Mouse (Mus musculus) forebrain, embryonic 15.5 days (tissue): ENCODE measurements at regions not wholly inside any gene's neighbourhood (a gene's known extent, or its start where the extent isn't known, plus 50 kb on each side); places are given as distances from the start of the nearest gene placed in this dataset.
A peak's percentile ranks its signal among the peaks of the same experiment; 100 is the strongest.

Experiments
- ATAC-seq: fragments of 200-750 bp; cut with Nextera tagmentation; replicated peaks from 2 replicates; pipeline ENCODE4 v1.8.0; 2017; ENCODE audit warnings: mild to moderate bottlenecking, moderate TSS enrichment, moderate library complexity
- H3K27ac ChIP-seq: fragments of 300-500 bp; sonication (generic); replicated peaks from 2 replicates; pipeline ENCODE4 v1.5.1; 2015; ENCODE audit warnings: mild to moderate bottlenecking, inconsistent platforms
- H3K27me3 ChIP-seq: fragments of 300-500 bp; sonication (generic); 2 replicates; pipeline ENCODE4 v1.6.1; 2015; ENCODE audit warnings: inconsistent platforms
- H3K36me3 ChIP-seq: fragments of 300-500 bp; sonication (generic); 2 replicates; pipeline ENCODE4 v1.6.1; 2015; ENCODE audit warnings: mild to moderate bottlenecking, inconsistent platforms
- H3K4me1 ChIP-seq: fragments of 300-500 bp; sonication (generic); 2 replicates; pipeline ENCODE4 v1.6.1; 2015; ENCODE audit warnings: inconsistent platforms
- H3K4me2 ChIP-seq: fragments of 300-500 bp; sonication (generic); replicated peaks from 2 replicates; pipeline ENCODE4 v1.6.1; 2015; ENCODE audit warnings: mild to moderate bottlenecking, inconsistent platforms
- H3K4me3 ChIP-seq: fragments of 300-500 bp; sonication (generic); 2 replicates; pipeline ENCODE4 v1.5.1; 2015; ENCODE audit warnings: mild to moderate bottlenecking, inconsistent platforms
- H3K9ac ChIP-seq: fragments of 300-500 bp; sonication (generic); replicated peaks from 2 replicates; pipeline ENCODE4 v1.6.1; 2015; ENCODE audit warnings: mild to moderate bottlenecking, inconsistent platforms
- H3K9me3 ChIP-seq: fragments of 300-500 bp; sonication (generic); 2 replicates; pipeline ENCODE4 v1.6.1; 2016; ENCODE audit warnings: inconsistent platforms
- WGBS: fragments of 180-500 bp; shearing (Covaris S2); methylation state at CpG from one replicate; pipeline ENCODE4 v1.1.7; 2015; ENCODE audit warnings: mixed read lengths; 5-methylcytosine and 5-hydroxymethylcytosine counted together

DNA sequence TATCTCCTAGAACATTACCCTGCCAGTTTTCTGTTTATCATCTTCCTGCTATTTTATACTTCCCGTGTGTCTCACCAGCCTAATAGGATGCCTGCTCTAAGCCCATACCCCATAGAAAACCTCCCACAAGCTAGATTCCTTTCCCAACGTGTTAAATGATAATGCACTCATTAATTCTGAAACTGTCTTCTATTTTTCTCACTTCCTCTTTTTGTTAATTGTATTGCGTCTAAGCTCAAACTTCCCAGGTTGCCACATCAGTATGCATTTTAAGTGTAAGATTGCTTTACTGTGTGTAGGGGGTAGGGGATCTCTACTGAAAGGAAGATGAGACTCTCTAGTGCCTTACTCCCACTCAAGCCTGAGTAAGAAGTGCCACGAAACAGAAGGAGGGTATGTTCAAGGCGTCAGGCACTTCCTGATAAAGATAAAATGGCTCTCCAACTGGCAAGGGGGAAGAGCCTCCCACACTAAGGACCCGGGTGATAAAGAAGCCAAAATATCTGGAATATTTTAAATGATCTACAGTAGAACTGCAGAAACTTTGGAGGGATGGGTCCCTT, 518.0 kb downstream of the Efnb2 start:
- Histone ChIP-seq H3K36me3 (no peaks in the 10 kb centered on the region), H3K27me3 (no peaks in the 10 kb centered on the region), H3K4me3 (no peak overlapping the region), H3K9ac (no peak overlapping the region), H3K4me1 (peaks cover 12% of the 10 kb centered on the region), H3K9me3 (0 out of 2 replicates have a peak, but pooled peaks cover 4% of the 10 kb centered on the region), H3K4me2 (no peak overlapping the region), H3K27ac (no peak overlapping the region)
- 57% methylated on average over 6 of the region's 6 CpGs for WGBS
- no peak for ATAC-seq

DNA sequence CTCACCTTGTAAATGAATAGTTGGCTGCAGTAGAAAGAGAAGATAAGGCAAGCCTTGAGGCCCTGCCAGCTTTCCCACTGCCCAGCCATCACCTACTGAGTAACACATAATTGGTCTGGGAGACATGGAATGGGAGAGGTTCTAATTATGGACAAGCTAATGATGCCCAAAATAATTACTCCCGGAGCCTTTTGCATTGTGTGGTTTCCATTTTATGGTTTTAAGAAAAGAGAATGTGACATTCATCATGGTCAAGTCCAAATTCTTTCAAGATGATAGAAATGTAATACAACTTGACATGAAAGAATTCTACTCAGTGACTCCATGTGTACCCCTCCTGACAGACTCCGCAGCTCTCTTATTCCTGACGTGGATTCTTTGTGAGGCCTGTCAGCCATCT, 518.6 kb downstream of the Efnb2 start:
- Histone ChIP-seq H3K9ac (no peak overlapping the region), H3K4me3 (no peak overlapping the region), H3K4me2 (no peak overlapping the region), H3K36me3 (no peaks in the 10 kb centered on the region), H3K4me1 (peaks cover 12% of the 10 kb centered on the region), H3K27ac (no peak overlapping the region), H3K27me3 (no peaks in the 10 kb centered on the region), H3K9me3 (0 out of 2 replicates have a peak, but pooled peaks cover 2% of the 10 kb centered on the region)
- no peak for ATAC-seq
- 40% methylated on average over 3 of the region's 3 CpGs for WGBS

DNA sequence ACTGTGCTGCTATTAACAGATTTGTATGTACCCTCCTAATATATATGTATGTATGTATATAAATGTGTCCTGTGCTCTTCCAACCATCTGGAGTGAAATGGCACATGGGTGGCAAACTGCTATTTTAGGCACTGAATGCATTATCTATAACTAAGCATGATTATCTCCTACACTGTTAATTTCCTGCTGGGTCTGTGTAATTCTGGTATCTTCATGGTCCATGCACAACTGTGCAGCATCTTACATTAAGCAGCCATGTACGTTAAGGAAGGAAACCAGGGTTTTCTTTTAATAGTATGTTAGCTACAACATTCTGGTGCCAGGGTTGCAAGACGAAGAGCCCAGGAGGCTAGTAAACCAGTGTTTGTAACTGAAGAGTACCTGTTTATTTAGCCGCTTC, 521.3 kb downstream of the Efnb2 start:
- no peaks in the 10 kb centered on the region for H3K36me3 ChIP-seq
- no peak overlapping the region for H3K27ac ChIP-seq
- 0 out of 2 replicates have a peak, but pooled peaks have one; percentile 46 for ATAC-seq
- no peaks in the 10 kb centered on the region for H3K27me3 ChIP-seq
- H3K4me1 ChIP-seq = peaks cover 12% of the 10 kb centered on the region
- no peak overlapping the region for H3K4me3 ChIP-seq
- H3K4me2 ChIP-seq = no peak overlapping the region
- H3K9me3 ChIP-seq = no peaks in the 10 kb centered on the region
- 66% methylated on average over 3 of the region's 3 CpGs for WGBS
- H3K9ac ChIP-seq = no peak overlapping the region

DNA sequence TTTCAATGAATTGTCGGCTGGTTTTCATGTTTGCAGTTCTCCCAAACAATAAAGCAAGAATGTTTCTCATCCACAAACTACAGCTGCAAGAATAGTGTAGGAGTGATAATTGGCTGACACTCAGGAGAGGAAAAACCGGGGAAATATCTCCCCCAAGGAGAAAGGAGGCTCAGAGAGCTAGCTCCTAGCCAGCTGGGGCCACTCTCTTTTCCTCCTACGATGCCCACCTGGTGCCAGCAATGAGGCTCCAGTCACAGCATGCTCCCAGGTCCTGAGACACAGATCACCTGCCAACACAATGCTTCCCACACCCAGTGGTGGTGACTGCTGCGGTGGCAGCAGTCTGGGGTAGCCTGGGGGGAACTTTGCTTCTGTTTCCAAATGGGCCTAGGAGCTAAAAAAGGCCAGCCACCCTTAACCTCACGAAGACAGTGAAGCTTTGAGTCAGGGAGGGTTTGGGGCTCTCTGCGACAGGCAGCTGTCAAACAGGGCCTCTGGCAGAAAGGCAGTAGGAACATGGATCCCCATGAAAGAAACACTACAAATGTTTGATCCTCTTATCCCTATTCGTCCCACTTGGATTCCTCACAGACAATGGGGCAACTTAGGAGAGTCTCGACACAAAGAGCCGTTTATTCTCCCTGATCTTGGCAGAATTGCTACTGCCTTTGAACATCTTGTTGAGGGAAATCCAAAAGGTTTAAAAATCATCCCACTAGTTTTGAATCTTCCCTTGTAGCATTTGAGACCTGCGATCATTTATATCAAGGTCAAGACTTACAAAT, 527.8 kb downstream of the Efnb2 start:
- Histone ChIP-seq H3K27me3 (no peaks in the 10 kb centered on the region), H3K9ac (no peak overlapping the region), H3K9me3 (no peaks in the 10 kb centered on the region), H3K36me3 (no peaks in the 10 kb centered on the region), H3K4me3 (no peak overlapping the region), H3K4me2 (no peak overlapping the region), H3K27ac (no peak overlapping the region), H3K4me1 (peaks cover 8% of the 10 kb centered on the region; the same call in 1 of the 2 replicates)
- 13% methylated on average over 10 of the region's 10 CpGs for WGBS
- no peak for ATAC-seq

DNA sequence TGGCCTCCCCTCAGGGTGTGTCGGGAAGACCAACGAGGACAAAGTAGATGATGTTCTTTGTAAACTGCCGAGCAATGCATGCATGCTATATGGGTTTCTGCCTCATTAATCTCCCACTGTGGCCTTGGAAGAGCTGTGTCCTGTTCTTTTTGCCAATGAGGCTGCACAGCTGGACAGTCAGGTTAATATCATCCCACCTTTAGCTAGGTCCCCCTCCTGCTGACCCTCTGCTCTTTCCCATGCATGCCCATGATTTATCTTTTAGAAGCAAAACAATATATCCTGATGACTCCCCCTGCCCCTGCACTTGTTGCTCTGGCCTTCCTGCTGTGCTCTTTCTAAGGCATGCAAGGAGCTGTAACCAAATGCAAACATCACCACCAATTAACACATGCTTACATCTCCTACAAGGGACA, 529.1 kb downstream of the Efnb2 start:
- no peaks in the 10 kb centered on the region for H3K27me3 ChIP-seq
- no peak for ATAC-seq
- H3K9me3 ChIP-seq = no peaks in the 10 kb centered on the region
- H3K4me1 ChIP-seq = peaks cover 8% of the 10 kb centered on the region; the same call in 1 of the 2 replicates
- H3K9ac ChIP-seq = no peak overlapping the region
- H3K36me3 ChIP-seq = no peaks in the 10 kb centered on the region
- H3K4me2 ChIP-seq = no peak overlapping the region
- no peak overlapping the region for H3K27ac ChIP-seq
- H3K4me3 ChIP-seq = no peak overlapping the region
- 4% methylated on average over 3 of the region's 3 CpGs for WGBS

DNA sequence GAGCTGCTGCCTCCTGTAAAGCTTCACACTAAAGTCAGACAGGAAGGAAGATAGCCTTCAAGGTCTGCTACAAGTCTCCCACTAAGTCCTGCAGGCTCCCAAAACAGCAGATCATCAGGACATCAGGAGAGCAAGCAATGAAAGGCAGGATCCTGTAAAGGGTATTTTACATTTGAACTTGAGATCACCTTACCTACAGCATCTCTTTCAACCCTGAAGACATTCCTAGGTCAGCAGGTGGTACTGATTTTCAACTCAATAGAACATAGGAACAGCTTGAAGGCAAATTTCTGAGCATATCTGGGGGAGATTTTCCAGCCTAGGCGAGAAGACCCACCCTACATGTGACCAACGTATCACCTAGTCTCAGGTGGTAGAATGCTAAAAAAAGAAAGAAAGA, 530.2 kb downstream of the Efnb2 start:
- no peak for ATAC-seq

DNA sequence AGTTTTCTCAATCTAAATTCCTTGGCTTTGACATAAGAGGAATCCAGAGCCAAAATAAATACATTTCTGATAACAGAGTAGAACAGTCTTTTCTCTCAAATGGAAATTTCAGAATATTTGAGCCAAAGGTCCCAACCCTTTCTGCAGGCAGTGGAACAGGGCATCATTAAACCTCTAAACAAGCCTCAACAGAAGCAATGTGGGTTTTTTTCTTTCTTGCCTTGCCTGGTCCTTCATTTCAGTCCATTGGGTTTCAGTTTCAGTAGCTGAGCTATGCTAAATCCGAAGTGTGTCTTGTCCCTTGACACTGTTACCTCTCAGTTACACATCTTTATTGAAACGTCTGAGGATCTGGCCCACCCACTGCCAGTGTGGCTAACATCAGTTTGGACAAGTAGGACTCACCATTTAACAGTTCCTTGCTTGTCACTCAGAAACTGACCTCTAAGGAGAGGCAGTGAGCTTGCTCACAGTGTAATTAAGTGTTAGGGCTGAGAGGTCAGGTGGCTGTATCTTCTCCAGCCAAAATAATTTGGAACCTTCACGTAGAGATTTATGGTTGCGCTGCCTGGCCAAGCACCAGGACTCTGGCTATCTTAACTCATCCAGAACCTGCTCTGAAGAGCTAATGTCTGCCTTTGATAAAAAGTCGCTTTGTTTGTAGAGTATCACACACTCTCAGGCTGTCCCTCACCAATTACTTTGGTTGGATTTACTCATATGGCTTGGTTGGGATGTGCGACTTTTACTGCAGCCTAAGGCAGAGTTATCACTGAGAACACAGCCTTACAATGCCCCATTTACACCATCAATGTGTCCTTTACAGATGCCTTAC, 545.2 kb downstream of the Efnb2 start:
- no peak for ATAC-seq
- Histone ChIP-seq H3K4me2 (no peak overlapping the region), H3K4me1 (no peaks in the 10 kb centered on the region), H3K27ac (no peak overlapping the region), H3K9me3 (no peaks in the 10 kb centered on the region), H3K9ac (no peak overlapping the region), H3K36me3 (no peaks in the 10 kb centered on the region), H3K4me3 (no peak overlapping the region), H3K27me3 (no peaks in the 10 kb centered on the region)
- WGBS = 82% methylated on average over 6 of the region's 6 CpGs

More for the DNA sequence above, 530.2 kb downstream of the Efnb2 start:
- Histone ChIP-seq H3K9ac (no peak overlapping the region), H3K36me3 (no peaks in the 10 kb centered on the region), H3K27ac (no peak overlapping the region), H3K4me2 (no peak overlapping the region), H3K4me3 (no peak overlapping the region), H3K9me3 (no peaks in the 10 kb centered on the region), H3K4me1 (peaks cover 8% of the 10 kb centered on the region; the same call in 1 of the 2 replicates), H3K27me3 (no peaks in the 10 kb centered on the region)
- 60% methylated on average over 2 of the region's 2 CpGs for WGBS

DNA sequence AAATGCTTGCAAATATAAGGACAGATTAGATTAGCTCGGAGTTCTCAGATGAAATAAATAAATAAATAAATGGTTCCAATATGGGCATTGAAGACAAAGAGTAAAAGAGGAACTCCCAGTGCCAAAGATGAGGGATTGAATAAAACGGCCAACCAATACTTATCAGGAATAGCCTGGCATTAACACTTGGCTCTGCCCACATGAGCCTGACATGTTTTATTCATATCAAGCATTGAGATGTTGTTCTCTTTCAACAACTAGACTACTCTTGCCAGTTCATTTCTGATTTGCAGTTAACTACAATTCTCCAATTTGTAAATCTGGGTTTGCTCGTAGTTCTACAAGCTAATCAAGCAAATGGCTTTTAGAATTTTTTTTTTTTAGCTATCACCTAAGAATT, 546.4 kb downstream of the Efnb2 start:
- H3K9me3 ChIP-seq = no peaks in the 10 kb centered on the region
- H3K4me1 ChIP-seq = peaks cover 6% of the 10 kb centered on the region; the same call in 1 of the 2 replicates
- no peak overlapping the region for H3K9ac ChIP-seq
- no peak overlapping the region for H3K4me2 ChIP-seq
- 61% methylated on average over 3 of the region's 3 CpGs for WGBS
- no peaks in the 10 kb centered on the region for H3K27me3 ChIP-seq
- 0 out of 2 replicates have a peak, but pooled peaks have one; percentile 43 for ATAC-seq
- no peak overlapping the region for H3K4me3 ChIP-seq
- no peaks in the 10 kb centered on the region for H3K36me3 ChIP-seq
- H3K27ac ChIP-seq = no peak overlapping the region

DNA sequence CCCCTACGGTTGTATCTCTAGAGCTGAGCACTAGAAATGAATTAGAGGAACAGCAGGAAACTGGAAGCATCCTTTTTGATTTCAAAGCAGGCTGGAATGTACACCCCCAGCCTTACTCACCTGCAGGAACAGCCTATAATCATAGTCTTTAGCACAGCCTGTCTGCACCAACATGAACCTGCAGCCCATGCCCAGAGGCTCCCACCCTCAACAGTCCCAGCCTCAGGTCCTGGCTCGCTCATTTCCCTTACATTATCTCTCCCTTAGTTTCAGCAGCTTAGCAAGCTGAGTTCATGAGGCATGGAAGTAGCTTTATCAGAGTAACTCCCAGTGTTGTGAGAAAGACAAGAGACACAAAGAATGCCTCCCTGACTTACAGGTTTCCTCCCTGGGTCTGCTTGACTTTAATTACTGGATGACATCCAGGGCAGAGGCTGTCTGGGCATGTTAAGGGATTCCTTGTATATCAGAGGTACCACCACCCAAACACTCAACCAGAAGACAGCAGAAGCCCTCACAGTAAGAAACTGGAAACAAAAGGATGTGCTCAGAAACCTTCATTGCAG, 551.2 kb downstream of the Efnb2 start:
- Histone ChIP-seq H3K27me3 (no peaks in the 10 kb centered on the region), H3K36me3 (no peaks in the 10 kb centered on the region), H3K4me1 (peaks cover 7% of the 10 kb centered on the region; the same call in 1 of the 2 replicates), H3K4me2 (no peak overlapping the region), H3K27ac (peak overlapping the region; percentile 22), H3K4me3 (no peak overlapping the region), H3K9me3 (no peaks in the 10 kb centered on the region), H3K9ac (no peak overlapping the region)
- ATAC-seq = 0 out of 2 replicates have a peak, but pooled peaks have one; percentile 46
- 63% methylated on average over 2 of the region's 2 CpGs for WGBS

DNA sequence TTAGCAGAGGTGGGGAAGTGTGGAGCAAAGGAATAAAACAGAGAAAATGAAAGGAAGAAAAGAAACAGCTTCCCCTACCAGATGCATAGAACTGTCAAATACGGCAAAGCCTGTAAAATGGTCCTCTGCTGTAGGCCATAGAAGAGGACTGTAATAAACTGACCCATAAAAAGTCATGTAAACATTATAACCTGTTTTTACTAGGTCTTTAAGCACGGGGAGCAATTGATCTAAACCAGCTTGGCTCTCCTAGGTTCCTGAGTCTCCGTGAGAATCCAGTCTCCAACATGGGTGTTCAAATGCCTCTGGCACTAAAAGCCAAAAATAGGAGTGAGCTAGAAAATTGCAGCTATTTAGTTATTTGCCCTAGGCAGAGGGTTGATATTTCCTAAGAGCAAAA, 557.5 kb downstream of the Efnb2 start:
- ATAC-seq = no peak
- H3K4me3 ChIP-seq = no peak overlapping the region
- WGBS = 88% methylated on average over 3 of the region's 3 CpGs
- no peak overlapping the region for H3K27ac ChIP-seq
- H3K9me3 ChIP-seq = no peaks in the 10 kb centered on the region
- H3K9ac ChIP-seq = no peak overlapping the region
- H3K4me1 ChIP-seq = no peaks in the 10 kb centered on the region
- no peak overlapping the region for H3K4me2 ChIP-seq
- H3K27me3 ChIP-seq = no peaks in the 10 kb centered on the region
- H3K36me3 ChIP-seq = no peaks in the 10 kb centered on the region

DNA sequence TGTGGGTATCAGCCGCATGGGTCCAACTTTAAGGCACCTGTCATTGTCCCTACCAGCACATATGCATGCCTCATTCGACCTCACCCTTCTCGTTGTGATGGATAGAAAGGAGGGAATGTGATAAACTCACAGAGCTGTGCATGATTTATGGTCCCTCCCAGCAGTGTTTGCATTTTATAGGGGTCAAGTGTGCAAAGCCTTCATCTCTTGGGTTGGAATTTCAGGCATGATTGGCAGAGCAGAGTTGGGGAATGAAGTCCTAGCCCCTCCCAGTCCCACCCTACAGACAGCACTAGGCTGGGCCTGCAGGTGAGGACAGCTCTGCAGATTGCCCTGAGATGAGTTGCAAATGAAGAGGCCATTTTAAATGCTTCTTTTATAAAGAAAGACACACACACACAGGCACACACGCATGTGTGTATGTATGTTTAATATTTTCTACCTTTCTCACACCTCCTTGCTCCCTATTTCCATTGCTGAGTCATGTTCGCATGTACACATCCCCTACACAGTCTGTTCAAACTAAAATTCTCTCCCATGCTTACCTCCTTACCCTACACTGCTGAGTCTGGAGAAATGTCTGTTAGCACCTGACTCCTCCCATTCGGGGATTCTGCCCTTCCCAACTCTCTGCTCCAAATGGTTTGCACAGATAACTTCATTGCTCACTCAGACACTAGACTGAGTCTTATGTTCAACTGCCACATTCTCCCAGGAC, 558.9 kb downstream of the Efnb2 start:
- H3K27me3 ChIP-seq = no peaks in the 10 kb centered on the region
- no peak for ATAC-seq
- no peaks in the 10 kb centered on the region for H3K9me3 ChIP-seq
- no peak overlapping the region for H3K27ac ChIP-seq
- no peak overlapping the region for H3K4me3 ChIP-seq
- 76% methylated on average over 6 of the region's 6 CpGs for WGBS
- H3K4me2 ChIP-seq = no peak overlapping the region
- no peaks in the 10 kb centered on the region for H3K4me1 ChIP-seq
- no peak overlapping the region for H3K9ac ChIP-seq
- H3K36me3 ChIP-seq = no peaks in the 10 kb centered on the region
